Mouse (Mus musculus) spleen, adult 2 months (tissue): ENCODE measurements around the gene Samd14. TPM values are rescaled to one million over a fixed set of nuclear protein-coding genes. Genes with fewer than 3 reads are reported as not detected.
A peak's percentile ranks its signal among the peaks of the same experiment; 100 is the strongest.

Experiments
- DNase-seq, 2 experiments: peaks; one replicate each; pipeline versions ENCODE4 v3.0.0 to v3.0.0-alpha.2; 2012 to 2021; ENCODE audit warnings: low spot score in 2 of 2, low read depth in 1 of 2
- H3K27ac ChIP-seq: fragments of 200-500 bp; 2 replicates; pipeline ENCODE4 v1.5.1; 2012; ENCODE audit warnings: low read length, inconsistent platforms; ENCODE audit not compliant: insufficient read depth
- H3K27me3 ChIP-seq: fragments of 200-500 bp; 2 replicates; pipeline ENCODE4 v1.6.1; 2012; ENCODE audit warnings: mild to moderate bottlenecking, moderate library complexity, low read length, inconsistent platforms; ENCODE audit not compliant: control insufficient read depth, insufficient read depth
- H3K36me3 ChIP-seq: fragments of 200-500 bp; 2 replicates; pipeline ENCODE4 v1.6.1; 2012; ENCODE audit warnings: mild to moderate bottlenecking, low read length, inconsistent platforms; ENCODE audit not compliant: control insufficient read depth, insufficient read depth
- H3K4me1 ChIP-seq: fragments of 200-500 bp; 2 replicates; pipeline ENCODE4 v1.6.1; 2011; ENCODE audit warnings: inconsistent platforms; ENCODE audit not compliant: control insufficient read depth, insufficient read depth, insufficient read length
- H3K4me3 ChIP-seq: fragments of 200-500 bp; 2 replicates; pipeline ENCODE4 v1.5.1; 2011; ENCODE audit warnings: mild to moderate bottlenecking, inconsistent platforms; ENCODE audit not compliant: insufficient read depth, insufficient read length; ENCODE audit errors: extremely low read depth
- CTCF ChIP-seq: fragments of 200-500 bp; IDR thresholded peaks from 2 replicates; pipeline ENCODE4 v1.5.1; 2011; ENCODE audit warnings: mild to moderate bottlenecking, inconsistent platforms; ENCODE audit not compliant: insufficient read depth, insufficient read length, insufficient replicate concordance; ENCODE audit errors: extremely low read depth
- POLR2A ChIP-seq: fragments of 200-500 bp; IDR thresholded peaks from 2 replicates; pipeline ENCODE4 v1.6.1; 2011; ENCODE audit warnings: low read depth, low read length, inconsistent platforms
- WGBS: fragments of 180-500 bp; shearing (Covaris S2); methylation state at CpG from one replicate; pipeline ENCODE4 v1.1.7; 2018; 5-methylcytosine and 5-hydroxymethylcytosine counted together
- polyA plus RNA-seq: library from polyadenylated mRNA; depleted of rRNA; stranded (reverse); fragments of >200 nt; gene quantifications from 2 replicates; pipeline ENCODE4 v1.2.3, GENCODE M21; 2012

Gene Samd14
- polyA plus RNA-seq, 1 experiment = 19.3 TPM

DNA sequence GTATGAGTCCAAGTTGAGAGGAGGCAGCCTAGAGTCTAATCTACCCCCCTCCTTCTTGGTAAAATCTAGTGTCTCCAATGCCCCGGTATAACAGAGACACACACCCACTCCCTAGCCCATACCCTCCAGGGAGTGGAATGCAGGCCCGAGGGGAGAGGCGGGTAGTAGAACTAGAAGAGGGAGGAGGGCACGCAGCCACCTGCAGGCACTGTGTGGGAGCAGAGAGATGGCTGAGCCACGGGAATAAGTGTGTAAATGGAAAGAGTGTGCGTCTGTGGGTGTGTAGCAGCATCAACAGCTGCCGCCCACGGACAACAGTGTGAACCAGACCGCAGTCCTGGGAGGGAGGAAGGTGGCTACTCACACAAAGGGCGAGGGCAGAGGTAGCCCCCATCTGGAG lies 25.2 kb downstream of the Samd14 start:
- no peak overlapping the region for H3K4me3 ChIP-seq
- H3K4me1 ChIP-seq = no peaks in the 10 kb centered on the region
- no peak overlapping the region for H3K27ac ChIP-seq
- TF ChIP-seq POLR2A (no peak), CTCF (no peak)
- no peak for DNase-seq
- 70% methylated on average over 10 of the region's 10 CpGs for WGBS
- no peaks in the 10 kb centered on the region for H3K36me3 ChIP-seq
- H3K27me3 ChIP-seq = no peaks in the 10 kb centered on the region

DNA sequence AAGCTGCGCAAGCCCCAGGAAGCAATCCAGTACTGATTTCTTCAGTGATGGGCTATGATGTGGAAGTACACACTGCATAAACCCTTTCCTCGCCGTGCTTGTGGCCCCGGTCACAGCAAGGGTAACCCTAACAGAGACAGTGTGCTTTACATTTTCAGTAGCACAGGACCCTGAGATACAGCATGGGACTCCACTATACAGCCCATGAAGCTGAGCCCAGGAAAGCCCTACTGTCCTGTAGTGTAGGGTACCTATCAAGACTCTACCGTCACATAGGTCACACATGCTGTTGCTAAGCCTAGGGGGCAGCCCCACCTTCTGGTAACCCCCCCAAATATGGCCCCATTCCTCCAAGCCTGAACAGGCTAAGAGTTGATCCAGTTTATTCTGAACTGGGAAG lies 26.8 kb downstream of the Samd14 start:
- TF ChIP-seq CTCF = no peak
- no peak for TF ChIP-seq POLR2A
- no peaks in the 10 kb centered on the region for H3K27me3 ChIP-seq
- 93% methylated on average over 5 of the region's 5 CpGs for WGBS
- H3K4me3 ChIP-seq = no peak overlapping the region
- H3K36me3 ChIP-seq = no peaks in the 10 kb centered on the region
- peaks cover 3% of the 10 kb centered on the region; the same call in 1 of the 2 replicates for H3K4me1 ChIP-seq
- H3K27ac ChIP-seq = no peak overlapping the region
- DNase-seq = no peak

DNA sequence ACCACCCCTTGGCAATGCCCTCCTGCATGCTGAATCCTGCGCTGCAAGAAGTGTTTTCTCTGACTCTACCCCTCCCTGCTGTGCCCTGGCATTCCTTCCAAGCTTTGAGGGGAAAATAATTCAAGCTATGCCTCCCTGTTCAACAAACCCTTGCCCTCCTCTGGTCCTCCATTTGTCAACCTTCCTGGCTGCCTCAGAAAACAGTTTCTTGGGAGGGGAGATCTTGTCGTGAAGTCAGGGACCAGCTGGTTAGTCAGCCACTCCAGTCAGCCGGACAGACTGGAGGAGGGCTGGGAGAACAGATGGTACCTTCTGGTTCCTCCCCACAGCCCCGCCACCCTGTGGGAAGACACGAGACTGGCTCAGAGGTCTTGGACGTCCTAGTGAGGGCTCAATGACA lies 27.6 kb downstream of the Samd14 start:
- no peak for DNase-seq
- WGBS = 84% methylated on average over 6 of the region's 6 CpGs
- H3K4me1 ChIP-seq = peaks cover 3% of the 10 kb centered on the region; the same call in 1 of the 2 replicates

DNA sequence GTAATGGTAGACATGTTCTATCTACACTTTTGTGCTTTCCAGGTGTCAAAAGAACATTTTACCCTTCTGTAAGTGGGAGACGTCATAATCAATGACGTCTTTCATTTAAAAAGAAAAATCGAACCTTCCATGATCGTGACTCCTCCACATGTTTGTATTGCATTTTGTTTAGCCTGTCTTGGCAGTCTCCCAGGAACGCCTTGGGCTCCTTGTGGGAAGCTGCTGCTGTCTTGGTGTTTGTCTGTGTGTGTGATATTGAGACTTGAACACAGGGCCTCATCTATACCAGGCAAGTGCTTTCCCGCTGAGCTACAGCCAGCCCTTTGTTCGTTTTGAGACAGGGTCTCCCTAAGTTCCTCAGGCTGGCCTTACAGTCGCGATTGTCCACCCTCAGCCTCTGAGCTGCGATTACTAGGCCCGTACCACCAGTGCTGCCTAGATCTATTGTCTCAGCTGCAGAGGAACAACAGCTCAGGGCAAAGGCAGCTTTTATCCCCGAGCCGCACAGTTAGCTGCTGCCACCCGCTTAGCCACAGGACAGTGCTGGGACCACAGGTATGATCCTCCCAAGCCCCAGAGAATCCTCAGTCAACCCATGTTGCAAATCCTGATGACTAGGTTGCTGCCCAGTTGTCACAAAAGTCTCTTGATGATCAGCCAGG lies 28.6 kb downstream of the Samd14 start:
- H3K4me3 ChIP-seq = no peak overlapping the region
- no peak for DNase-seq
- no peaks in the 10 kb centered on the region for H3K36me3 ChIP-seq
- no peaks in the 10 kb centered on the region for H3K27me3 ChIP-seq
- TF ChIP-seq POLR2A (no peak), CTCF (no peak)
- 92% methylated on average over 14 of the region's 14 CpGs for WGBS
- H3K4me1 ChIP-seq = peaks cover 3% of the 10 kb centered on the region; the same call in 1 of the 2 replicates
- no peak overlapping the region for H3K27ac ChIP-seq

More for the DNA sequence above, 27.6 kb downstream of the Samd14 start:
- no peak for TF ChIP-seq CTCF
- TF ChIP-seq POLR2A = no peak
- no peak overlapping the region for H3K27ac ChIP-seq
- no peak overlapping the region for H3K4me3 ChIP-seq
- H3K36me3 ChIP-seq = no peaks in the 10 kb centered on the region
- no peaks in the 10 kb centered on the region for H3K27me3 ChIP-seq

DNA sequence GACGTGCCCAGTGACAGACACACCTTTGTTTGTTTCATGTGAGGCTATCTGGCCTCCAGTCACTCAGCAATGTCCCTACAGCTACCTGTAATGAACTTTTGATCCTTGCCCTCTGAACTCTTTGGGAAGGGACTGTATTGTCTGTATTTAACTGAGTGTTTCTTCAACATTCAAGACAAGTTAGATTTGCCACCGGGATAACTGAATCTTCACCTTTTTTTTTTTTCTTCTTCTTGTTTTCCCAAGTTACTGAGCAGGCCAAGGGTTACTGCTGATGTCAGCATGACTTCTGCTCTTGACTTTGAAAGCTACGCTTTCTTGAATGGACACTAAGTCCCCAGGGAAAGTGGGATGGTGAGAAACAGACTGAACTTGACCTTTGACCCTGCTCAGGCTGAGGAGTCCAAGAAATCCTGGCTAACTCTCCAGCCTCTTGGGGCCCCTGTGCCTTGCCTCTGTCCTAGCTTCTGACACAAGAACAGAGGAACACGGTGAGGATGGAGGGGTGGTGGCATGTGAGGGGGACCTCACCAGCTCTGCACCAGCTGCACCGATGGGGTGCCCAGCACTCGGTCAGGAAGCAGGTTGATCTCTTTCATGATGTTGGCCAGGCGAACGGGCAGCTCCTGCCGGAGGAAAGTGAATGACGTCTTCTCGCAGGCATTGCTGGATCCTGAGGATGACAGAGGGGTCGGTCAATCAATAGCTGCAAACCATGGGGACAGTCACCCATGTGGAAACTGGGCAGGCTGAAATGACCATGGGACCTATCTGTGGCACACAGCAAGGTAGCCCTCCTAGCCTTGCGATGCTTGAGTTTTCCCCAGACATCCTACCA lies 29.4 kb downstream of the Samd14 start:
- Histone ChIP-seq H3K27ac (no peak overlapping the region), H3K4me1 (peaks cover 3% of the 10 kb centered on the region; the same call in 1 of the 2 replicates), H3K36me3 (no peaks in the 10 kb centered on the region), H3K27me3 (no peaks in the 10 kb centered on the region), H3K4me3 (no peak overlapping the region)
- DNase-seq = no peak
- 91% methylated on average over 13 of the region's 13 CpGs for whole genome bisulfite sequencing
- TF ChIP-seq POLR2A = no peak
- TF ChIP-seq CTCF = no peak

DNA sequence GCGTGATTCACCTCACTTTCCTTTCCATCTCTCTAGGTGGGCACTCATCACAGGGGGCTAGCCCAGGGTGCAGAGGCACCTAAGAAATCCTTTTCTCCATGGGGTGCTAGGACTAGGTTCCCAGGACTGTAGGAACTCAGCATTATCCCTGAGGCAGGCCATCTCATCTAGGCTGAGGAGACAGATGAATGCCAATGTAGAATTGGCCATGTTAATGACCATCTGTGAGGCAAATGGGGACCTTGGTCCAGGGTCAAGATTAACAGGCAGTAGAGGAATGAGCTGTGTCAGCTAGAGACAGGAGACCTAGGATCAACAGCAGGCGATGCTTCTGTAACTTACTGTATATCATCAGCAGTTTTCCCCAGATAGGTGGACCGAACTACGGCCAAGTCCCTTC lies 30.1 kb downstream of the Samd14 start:
- 95% methylated on average over 4 of the region's 4 CpGs for WGBS
- H3K27me3 ChIP-seq = no peaks in the 10 kb centered on the region
- no peak for TF ChIP-seq POLR2A
- no peak for TF ChIP-seq CTCF
- no peak overlapping the region for H3K4me3 ChIP-seq
- peaks cover 3% of the 10 kb centered on the region; the same call in 1 of the 2 replicates for H3K4me1 ChIP-seq
- DNase-seq = no peak
- no peaks in the 10 kb centered on the region for H3K36me3 ChIP-seq
- H3K27ac ChIP-seq = no peak overlapping the region

DNA sequence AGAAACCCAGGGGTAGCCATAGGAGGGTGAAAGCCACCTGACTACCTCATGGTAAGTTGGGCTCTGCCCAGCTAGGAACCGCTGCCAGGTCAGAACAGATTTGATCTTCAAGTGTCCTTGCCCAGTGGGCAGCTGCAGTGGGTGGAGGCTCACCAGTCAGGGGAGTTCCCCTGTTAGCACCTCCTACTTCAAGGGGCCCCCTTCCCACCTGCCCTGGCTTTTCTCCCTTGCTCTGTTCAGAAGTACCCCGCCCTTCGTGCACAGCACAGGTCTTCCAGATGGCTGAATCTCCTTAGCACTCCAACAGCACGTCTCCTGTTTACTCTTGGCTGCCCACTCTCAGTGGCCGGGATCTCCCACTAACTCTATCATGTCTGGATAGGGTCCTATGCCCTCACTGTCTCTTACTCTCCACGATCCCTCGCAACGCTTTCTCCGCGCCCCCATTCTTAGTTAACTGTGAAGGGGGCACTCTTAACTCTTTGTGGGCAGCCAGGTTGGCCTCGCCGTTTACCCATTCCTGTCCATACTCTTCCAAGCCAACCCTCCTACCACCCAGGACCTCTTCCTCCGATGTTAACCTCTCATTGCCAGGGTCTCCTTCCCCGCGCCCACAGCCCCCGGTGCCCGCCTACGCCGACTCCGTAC lies 30.9 kb downstream of the Samd14 start:
- no peak for DNase-seq
- no peak for TF ChIP-seq POLR2A
- Histone ChIP-seq H3K4me1 (peaks cover 3% of the 10 kb centered on the region; the same call in 1 of the 2 replicates), H3K4me3 (peak overlapping the region; percentile 90), H3K27ac (no peak overlapping the region), H3K36me3 (no peaks in the 10 kb centered on the region), H3K27me3 (no peaks in the 10 kb centered on the region)
- WGBS = 2% methylated on average over 20 of the region's 20 CpGs
